Mouse (Mus musculus) kidney, postnatal 25 days (tissue): ENCODE data around the gene Gm765.
A peak's percentile ranks its signal among the peaks of the same experiment; 100 is the strongest.

Experiments
- DNase-seq, 2 experiments: peaks; one replicate each; pipeline ENCODE4 v3.0.0; 2021; ENCODE audit warnings: mixed read lengths in 2 of 2

Gene Gm765

GRCm38 (mm10) chr6:98210237-98210636, 132.3 kb downstream of the Gm765 start:
- DNase-seq, result no peak

DNA sequence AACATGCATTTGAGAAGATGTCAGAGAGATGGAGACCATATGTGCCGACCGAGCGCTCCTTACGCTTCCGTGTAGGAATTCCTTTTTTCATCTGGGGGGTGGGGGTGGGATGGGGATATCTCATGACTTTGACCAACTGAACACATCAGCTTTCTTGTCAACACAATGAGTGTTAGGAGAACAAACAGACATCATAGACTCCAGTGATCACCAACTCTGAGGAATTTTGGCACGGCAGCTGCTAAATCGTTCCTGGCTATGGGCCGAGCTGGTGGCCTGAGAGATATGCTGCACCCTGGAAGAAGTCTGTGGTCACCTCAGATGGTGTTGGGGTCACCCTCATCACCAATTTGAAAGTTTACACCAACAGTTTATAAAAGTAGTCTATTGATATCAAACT, 134.5 kb downstream of the Gm765 start:
- DNase-seq, result no peak

DNA sequence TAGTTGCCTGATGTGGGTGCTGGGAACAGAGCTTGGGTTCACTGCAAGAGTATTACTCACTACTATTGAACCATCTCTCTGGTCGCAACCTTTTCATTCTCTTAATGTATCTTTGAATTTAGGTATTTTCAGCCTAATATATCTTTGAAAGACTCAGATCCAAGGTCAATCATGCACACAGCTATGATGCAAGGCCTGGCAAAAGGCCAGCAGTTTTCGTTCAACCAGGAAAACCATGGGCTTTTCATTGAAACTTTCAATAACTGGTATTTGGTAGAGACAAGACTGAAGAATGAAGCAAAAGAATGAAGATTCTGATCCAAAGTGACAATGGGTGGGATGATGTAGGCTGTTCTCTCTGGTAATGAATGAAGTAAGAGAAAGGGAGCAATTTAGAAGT, 143.8 kb downstream of the Gm765 start:
- DNase-seq, result peak; percentile 18 to 36

DNA sequence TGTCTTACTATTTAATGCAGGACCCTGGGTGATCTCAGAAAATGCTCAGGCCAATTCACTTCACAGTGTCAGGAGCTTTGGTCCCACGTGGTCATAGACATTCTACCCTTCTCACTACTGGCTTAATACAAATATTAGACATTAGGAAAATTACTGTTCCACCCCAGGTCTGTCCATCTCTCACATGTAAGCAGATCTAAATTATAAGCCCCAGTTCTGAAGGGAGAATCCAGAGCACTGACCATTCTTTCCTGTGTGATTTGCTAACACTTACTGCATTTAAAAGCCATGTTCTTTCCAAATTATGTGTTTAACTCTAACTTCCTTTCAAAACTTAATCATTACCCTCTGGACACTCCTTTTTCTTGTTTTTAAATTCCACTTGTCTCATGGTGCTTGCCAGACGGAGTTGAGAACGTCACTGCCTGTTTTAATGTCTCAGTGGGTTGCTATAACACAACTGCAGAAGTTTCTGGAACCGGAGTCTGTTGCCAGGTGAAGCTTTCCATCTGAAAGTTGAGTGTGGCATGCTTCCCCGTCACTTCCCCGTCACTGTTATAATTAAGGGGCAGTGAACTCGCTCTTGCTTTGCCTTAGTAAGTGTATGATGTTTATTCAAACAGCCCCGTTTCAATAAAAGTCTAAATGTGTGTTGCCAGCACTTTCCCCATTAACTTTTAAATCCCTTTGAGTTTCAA, 151.7 kb downstream of the Gm765 start:
- DNase-seq, result no peak
